Mouse (Mus musculus) small intestine, adult 2 months (tissue): ENCODE results near the gene Abcb10.

Experiments used
- CTCF ChIP-seq: fragments of 200-500 bp; IDR thresholded peaks from 2 replicates; pipeline ENCODE4 v1.5.1; 2012; ENCODE audit warnings: low read depth, mild to moderate bottlenecking, control low read depth, inconsistent platforms, low read length, moderate library complexity, mixed read lengths; ENCODE audit not compliant: insufficient replicate concordance, insufficient read length; ENCODE audit errors: extremely low read depth
- POLR2A ChIP-seq: fragments of 200-500 bp; IDR thresholded peaks from 2 replicates; pipeline ENCODE4 v1.6.1; 2012; ENCODE audit warnings: low read depth, mild to moderate bottlenecking, control low read depth, inconsistent platforms, low read length, moderate library complexity

DNA sequence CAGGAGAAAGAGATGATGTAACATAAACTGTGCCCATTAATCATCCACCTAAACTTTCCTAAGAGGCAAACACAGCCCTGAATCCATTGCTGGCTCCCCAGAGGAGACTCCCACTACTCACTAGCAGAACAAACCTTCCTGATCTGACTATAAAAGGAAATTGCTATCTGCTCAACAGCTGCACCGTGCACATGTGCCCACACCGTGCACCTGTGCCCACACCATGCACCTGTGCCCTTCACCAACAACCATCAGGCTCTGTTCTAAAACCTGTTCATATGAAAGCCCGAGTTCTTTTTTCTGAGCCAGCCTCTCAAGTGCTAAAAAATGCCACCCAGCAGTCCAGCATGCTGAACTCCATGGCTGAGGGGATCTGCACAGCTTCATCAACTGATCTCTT, 68.3 kb downstream of the Abcb10 start:
- no peak for TF ChIP-seq CTCF
- no peak for TF ChIP-seq POLR2A
